Mouse (Mus musculus) gastrocnemius, postnatal 14 days (tissue): Measurements from ENCODE around the gene Mark4. TPM values are rescaled to one million over a fixed set of nuclear protein-coding genes. Genes with fewer than 3 reads are reported as not detected.

ENCODE experiments used
- DNase-seq: peaks from one replicate; pipeline ENCODE4 v3.0.0; 2021; ENCODE audit warnings: mixed read lengths
- intact Hi-C: fragments of 180-260 bp; cut with DNase I; formaldehyde crosslinking; loops from one replicate; pipeline ENCODE4 v1.15.1; 2025; ENCODE audit warnings: low total_unique reads
- long read RNA-seq, 2 experiments: library from polyadenylated mRNA; stranded (forward); transcript quantifications; one replicate each; pipeline ENCODE4 v2.0.0; 2021
- total RNA-seq, 2 experiments: library from RNA; stranded (reverse); gene quantifications; 2 replicates each; pipeline ENCODE4 v1.2.3; 2021

The Mark4 gene
- total RNA-seq: 10 to 100 TPM; 12.6 to 14.1 TPM
- long read RNA-seq, experiment 1, partial matches to known transcripts: 5 of 9 reads
- long read RNA-seq, experiment 1, other reads (novel, unspliced or antisense): 2 of 9 reads
- long read RNA-seq, experiment 2, partial matches to known transcripts: 6 of 15 reads
- long read RNA-seq, experiment 2, other reads (novel, unspliced or antisense): 7 of 15 reads

DNA sequence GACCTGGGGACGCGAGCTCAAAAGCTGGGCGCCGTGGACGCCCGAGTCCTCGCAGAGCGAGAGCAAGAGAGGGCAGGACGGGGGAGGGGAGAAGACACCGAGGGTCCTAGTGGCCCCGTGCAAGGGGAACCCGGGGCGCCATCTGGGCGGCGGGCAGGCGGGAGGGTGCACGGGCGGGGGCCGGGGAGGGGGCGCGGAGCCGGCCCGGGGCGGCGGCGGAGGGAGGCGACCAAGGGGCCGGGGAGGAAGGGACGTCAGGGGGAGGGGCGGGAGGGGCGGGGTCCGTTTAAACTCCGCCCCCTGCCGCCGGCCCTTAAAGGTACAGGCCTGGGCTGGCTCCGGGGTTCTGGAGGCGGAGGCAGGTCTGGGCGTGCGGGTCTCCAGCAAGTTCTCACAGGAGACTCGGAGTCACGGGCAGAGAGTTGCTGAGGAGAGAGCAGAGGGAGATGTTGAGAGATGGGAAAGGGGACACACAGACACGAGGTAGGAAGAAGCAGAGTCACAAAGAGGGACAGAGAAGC lies at the start of gene Mark4:
Gene Mark4, minus strand, starts transcription at position 231 of the 521 bp plus-strand sequence.
- intact Hi-C loops: no loop called here
- peak; percentile 80 for DNase-seq

DNA sequence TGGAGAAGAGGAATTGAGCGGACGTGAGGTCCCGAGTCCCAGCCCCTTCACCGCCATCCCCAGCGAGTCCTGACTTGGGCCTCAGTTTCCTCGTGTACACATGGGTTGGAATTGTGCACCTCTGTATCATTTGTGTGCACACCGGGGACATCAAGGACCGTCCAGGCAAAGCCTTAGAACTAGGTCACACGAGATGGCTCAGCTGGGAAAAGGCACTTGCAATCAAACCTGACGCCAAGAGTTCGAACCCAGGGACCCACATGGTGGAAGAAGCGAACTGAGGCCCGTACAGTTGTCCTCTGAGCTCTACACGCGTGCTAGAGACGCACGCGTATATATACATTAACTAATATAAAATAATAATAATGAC lies 49.0 kb upstream of the Mark4 start:
- no peak for DNase-seq
- intact Hi-C loops: no loop called here

DNA sequence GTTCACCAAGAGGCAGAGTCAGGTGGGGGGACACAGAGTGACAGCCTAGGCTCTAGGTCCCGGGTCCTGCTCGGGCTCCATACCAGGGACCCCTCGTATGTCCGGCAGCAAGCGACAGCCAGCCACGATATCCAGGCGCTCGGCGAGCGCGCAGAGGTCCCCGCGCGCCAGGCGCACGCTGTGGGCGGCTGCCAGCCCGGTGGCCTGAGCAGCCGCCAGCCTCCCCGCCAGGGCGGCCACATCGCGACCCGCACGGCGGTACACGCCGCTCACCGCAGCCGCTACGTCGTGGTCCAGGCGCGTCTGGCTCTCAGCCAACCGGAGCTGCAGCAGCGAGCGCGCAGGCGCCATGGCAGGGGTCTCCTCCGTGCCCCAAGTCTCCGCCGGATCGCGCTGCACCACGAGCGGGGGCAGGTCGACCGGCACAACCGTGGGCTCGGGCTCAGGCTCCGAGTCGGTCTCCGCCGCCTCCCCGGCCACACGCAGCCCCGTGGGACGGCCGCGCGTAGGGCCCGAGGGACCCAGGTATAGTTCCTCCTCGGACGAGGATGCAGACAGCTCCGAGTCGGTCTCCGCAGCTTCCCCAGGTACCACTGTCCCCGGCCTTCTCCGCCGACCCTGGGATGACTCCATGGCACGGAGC lies 48.5 kb upstream of the Mark4 start:
- intact Hi-C loops: no loop called here

DNA sequence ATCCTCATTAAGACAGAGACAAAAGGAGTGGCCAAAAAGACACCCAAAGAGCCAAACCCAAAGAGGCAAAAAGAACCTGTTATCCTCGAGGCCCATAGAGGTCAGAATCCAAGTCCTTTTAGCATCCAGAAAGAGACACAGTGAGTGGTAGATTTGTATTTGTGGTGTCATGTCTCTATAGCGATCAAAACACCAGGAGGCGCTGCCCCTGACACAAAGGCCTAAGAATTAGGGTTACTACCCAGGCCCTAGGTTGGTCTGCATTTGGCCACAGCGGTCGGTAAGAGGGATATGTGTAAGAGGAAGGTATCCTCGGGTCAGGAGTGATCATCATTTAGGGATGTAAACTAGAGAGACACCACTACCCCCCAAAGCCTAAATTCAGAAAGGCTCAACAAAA lies 47.7 kb upstream of the Mark4 start:
- peak; percentile 4 for DNase-seq
- intact Hi-C loops: no loop called here

More for the DNA sequence above, 48.5 kb upstream of the Mark4 start:
- peak; percentile 33 for DNase-seq

DNA sequence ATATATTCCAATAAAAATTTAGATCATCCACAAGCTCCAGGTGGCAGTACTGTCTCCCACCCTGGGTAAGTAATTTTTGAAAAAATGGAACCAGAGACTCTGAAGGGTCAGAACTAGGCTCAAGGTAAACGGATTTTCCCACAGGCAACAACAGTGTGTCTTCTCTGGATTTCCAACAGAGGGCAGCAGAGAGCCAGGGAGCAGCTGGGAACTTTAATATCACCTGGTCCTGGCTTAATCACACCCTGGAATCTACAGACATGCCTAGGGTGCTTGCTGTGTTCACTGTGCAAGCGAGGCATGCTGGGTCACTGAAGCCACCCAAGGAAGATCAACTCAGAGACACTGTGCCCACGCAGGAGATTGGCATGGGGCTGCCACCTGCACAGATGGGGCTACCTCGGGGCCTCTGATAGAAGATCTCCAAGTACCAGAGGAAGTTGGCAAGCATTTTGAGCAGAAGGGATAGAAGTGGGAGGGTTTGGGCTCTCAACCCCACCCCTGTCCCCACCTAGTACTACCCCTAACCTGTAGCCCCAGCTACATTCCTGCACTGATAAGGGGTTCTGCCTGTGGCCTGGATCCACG lies 45.0 kb upstream of the Mark4 start:
- no peak for DNase-seq
- intact Hi-C loops: no loop called here

DNA sequence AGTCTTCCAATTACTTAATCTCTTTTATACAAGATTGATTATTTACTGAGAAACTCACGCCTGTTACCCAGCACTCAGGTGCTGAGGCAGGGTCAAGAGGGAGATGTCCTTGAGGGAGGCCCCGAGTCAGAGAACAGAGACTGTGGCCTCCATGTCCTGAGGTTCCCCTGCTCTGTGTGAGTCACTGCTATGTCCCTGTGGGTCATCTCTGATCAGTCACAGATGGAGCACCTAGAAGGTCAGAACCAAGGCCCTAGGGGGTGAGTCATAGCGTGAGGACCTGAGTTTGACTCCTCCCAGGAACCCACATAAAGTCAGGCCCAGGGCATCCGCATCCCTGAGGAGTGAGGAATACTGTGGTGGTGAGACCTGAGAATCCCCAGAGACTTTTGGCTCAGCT lies 43.0 kb upstream of the Mark4 start:
- DNase-seq: no peak
- intact Hi-C loops: no loop called here

DNA sequence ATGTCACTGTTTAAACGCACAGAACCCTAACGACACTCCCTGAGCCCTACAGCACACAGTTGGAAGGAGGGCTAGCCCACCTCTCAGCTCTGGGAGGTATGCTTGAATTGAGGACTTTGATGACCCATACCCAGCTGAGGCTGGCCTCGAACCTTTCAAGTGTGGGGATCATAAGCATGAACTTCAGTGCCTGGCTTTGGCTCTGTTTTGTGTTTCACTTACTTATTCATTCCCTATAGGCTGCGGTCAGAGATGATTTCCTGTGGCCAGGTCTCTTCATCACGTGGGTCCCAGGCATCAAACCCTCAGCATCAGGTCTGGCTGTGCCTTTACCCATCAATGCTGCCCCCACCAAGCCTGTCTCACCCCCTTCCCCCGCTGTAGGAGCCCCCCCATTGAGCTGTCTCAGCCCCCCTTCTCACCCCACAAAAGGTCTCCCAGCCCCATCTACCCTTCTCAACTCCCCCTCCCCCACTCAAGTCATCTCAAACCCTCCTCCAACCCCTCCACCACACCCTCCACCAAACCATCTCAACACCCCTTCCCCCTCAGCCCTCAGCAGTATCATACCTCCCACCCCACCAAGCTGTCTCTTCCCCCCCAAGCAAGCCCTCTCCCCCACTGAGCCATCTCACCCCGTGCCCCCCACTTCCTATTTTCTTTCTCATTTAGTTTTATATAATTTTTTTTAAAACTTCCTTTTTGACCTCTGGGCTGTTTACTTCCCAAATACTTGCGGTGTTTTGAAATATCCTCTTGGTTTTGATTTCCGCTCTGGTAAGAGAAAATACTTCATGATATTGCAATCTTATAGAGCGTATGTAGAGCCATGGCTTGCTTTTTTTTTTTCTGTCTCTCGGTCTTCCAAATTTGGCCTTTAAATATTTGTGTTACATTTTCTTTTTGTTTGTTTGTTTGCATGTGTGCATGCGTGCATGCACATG lies 42.1 kb upstream of the Mark4 start:
- peak; percentile 2 for DNase-seq
- intact Hi-C loops: no loop called here

DNA sequence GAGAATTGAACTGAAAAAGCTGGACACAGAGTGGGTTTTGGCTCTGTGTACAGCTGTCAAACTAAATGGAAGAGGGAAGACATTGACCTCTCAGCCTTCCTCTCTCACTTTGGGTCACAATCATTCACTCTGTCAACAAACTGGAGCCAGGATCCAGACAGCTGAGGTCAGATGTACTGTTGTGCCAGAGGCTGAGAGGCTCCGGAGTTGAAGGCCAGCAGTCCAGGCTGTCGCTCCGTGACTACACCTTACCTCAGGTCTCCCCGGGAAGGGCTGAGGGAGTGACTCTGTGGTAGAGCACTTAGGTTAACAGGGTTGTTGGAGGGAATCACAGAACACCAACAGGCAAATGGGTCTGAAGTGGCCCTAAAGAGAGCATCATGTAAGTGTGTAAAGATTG lies 39.7 kb upstream of the Mark4 start:
- intact Hi-C loops: no loop called here
- DNase-seq: peak; percentile 2

DNA sequence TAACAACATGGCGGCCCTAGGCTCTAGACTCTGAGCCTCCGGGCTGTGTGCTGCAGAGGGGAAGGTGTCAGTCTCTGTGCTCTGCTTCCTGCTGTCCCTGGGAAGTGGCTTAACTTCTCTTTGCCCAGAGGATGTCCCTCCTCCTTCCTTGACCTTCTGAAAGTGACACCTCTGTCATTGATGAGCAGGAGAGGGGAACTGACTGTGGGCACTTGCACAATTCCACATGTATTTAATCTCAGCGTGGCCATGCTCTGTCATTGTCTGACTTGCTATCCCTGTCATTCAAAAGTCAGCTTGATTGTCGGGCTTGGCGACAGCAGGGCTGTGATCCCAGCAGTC lies 37.6 kb upstream of the Mark4 start:
- intact Hi-C loops: no loop called here

DNA sequence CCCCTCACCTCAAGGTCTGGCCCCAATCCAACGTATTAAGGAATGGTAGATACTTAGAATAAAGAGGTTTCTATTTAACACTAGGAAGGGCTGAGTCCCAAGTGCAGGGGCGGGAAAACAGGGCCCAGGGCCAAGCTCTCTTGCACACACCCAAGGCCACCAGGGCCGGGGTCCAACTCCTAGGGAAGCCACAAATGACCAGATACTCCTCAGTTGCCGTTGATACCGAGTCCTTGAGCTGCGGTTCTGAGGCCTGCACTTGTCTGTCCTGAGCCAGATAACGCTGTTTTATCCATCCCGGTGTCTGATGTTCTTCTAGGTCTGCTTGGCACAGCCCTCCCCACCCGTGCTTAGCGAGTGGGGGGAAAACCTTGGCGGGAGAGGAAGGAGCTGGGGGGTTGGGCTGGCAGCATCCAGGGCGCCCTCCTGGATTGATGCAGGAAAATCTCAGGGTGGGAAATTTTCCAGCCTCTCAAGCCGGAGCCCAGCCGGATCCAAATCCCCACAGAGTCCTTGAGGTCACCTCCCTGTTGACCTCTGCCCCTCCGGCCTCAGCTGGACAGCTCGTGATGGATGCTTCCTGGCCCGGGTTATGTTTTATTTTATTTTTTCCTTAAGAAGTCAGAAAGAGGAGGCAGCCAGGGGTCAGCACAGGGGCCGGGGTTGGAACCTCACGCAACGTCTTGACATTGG lies 37.0 kb upstream of the Mark4 start:
- intact Hi-C loops: no loop called here
- peak; percentile 54 for DNase-seq

More for the DNA sequence above, 37.6 kb upstream of the Mark4 start:
- no peak for DNase-seq

DNA sequence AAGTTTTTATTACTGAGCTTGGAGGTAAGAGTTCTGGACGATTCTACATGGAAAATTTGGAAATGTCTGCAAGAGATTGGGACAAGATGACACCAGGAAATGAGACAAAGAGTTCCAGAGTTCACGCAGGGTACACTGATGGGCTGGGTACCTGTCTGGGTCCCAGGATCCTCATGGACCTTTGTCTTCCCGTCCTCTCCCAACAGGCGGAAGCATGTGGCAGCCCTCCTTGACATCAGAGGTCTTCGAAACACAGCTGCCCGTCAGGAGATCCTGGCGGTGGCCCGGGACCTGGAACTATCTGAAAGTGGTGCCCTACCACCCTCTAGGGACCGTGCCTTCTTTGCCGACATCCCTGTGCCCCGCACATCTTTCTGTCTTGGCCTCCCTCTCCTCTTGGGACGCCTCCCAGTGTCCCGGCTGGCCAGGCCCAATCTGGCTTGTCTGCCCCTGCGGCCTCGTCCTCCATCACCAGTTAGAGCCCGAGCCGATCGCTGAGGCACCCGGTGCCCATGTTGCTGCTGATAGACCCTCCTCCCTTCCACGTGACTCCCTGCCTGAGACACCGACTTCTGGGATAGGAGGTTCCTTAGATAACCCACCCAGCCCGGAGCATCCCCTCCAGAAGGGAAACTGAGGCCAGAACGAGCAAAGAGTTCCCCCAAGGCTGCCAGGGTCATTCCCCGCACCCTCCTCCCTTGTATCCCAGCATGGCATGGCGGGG lies 36.3 kb upstream of the Mark4 start:
- peak; percentile 3 for DNase-seq
- intact Hi-C loops: no loop called here

DNA sequence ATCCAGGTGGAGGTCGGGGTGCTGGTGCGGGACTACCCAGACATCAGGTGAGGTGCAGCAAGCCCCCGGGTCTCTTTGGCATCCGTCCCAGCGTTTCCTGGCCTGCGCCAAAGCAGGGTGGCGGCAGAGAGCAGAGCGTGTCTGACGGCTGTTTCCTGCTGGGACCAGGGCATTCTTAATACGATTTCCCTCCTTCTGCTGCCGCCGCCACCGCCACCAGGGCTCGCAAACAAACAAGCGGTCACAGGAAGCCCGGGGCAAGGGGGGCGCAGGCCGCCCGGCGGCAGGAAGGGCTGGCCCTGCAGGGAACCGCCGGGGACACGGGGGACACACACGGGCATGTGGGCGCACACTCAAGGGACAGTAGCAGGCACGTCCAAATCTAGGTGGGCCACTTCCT lies 33.1 kb upstream of the Mark4 start:
- no peak for DNase-seq
- intact Hi-C loops: no loop called here

DNA sequence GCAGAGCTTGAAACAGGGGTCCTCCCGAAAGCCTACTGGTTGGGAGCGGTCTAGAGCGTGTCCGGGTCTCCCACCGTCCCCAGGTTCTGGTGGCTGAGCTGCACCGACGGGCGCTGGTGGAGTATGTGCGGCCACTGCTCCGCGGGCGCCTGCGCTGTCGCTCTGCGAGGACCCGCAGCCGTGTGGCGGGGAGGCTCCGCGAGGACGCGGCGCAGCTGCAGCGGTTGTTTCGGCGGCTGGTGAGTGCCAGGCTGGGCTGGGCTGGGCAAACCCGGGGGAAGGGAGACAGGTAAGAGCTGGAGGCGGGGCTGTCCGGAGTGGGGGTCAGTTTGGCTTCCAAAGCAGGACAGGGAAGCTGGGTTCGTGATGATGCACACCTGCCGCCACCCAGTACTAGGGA lies 30.9 kb upstream of the Mark4 start:
- DNase-seq: no peak
- intact Hi-C loops: no loop called here

DNA sequence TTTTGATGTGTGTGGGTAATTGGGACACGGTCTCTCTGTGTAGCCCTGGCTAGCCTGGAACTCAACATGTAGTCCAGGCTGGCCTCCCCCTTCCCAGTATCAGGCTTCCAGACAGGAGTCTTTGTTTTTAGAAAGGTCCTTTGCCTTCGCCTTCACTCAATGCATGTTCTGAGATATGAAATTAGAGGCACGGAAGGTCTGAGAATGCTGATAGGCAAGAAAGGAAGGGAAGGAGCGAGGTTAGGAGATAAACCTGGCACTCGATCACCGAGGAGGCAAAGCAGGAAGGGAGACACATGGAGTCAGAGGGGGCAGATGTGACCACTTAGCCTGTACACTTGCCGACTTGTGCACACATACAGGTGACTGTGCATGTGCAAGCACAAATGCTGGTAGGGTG lies 27.9 kb upstream of the Mark4 start:
- no peak for DNase-seq

DNA sequence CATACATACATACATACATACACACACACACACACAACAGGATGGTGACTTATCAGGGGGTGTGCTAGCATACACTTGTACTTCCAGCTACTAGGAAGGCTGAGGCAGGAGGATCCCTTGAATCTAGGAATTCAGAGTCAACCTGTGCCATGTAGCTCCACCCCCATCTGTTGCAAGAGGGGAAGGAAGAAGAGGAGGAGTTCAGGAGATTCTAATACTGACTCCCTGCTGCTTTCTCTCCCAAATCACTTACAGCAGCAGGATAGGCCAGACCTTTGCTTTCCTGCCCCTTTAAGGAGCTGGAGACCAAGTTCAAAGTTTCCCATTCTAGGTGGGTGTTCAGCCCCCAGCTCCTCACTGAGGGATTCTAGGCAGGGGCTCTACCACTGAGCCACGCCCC lies 26.9 kb upstream of the Mark4 start:
- intact Hi-C loops: no loop called here
- no peak for DNase-seq

More for the DNA sequence above, 27.9 kb upstream of the Mark4 start:
- intact Hi-C loops: no loop called here

DNA sequence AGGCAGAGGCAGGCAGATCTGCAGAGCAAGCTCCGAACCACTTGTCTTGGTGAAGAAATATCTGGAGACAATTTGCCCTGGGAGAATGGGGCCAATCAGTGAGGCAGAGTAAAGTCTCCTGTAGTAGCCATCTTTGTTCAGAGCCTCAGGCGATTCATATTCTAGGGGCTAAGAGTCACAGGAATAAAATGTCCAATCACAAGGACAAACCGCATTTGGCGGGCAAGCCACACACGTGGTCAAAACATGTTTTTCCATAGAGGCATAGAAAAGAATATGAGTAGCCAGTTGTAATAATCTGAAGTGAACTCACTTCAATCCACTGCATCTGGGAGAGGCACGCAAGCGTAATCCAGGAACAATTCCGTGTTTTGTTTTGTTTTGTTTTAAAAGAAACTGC lies 24.7 kb upstream of the Mark4 start:
- DNase-seq: no peak

DNA sequence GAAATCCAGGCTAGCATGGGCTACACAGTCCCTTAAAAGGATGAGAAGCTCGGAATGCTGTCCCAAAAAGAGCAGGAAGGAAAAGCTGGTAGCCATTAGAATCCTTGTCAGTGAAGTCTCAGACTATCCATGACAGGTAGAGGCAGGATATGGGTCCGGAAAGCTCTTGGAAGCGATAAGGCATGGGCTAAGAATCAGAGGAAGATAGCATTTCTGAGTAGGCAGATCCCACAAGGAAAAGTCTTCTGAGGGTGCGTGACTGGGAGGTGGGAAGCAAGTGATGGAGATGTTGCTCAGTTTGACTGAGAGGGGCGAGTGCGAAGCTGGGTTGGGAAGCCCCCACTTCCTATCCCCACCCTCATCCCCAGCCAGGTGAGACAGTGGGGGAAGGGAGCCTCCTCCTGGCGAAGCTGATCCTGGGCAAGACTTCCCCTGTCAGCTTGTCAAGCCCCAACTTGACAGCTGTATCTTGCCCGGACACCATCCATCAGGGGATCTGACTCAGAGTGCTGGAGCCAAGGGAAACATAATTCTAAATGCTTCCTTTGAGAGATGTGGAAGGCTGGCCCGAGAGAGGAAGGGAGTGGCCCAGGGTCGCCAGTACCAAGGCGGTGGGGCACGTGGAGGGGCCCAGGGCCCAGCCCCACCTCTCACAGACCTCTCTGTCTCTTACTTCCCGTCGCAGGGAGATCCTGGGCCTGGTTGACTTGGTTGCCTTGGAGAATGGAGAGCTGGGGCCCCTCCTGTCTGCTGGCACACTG lies 19.2 kb upstream of the Mark4 start:
- DNase-seq: no peak

More for the DNA sequence above, 24.7 kb upstream of the Mark4 start:
- intact Hi-C loops: no loop called here

DNA sequence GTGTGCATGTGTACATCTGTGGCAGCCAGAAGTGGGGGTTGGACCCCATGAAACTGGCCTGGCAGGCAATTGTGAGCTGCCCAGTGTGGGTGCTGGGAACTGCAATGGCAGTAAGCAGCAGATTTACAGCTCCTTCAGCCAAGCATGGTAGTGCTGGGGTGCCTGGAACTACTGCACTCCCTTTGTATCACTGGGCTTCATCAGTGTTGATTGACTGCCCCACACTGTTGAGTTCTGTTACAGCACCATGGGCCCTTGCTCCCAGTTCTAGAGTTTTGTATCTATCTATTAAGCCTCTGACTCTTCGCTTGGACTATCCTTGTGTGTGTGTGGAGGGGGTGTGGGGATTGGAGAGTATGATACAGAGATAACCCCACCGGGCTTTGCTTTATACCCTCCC lies 18.5 kb upstream of the Mark4 start:
- intact Hi-C loops: no loop called here
- DNase-seq: no peak

More for the DNA sequence above, 19.2 kb upstream of the Mark4 start:
- intact Hi-C loops: no loop called here
